Mouse (Mus musculus) thymus, adult 2 months (tissue): Measurements from ENCODE around the gene Ubp1. TPM values are rescaled to one million over a fixed set of nuclear protein-coding genes. Genes with fewer than 3 reads are reported as not detected.
"Not testable (repeated sequence)": the region's sequence is repeated elsewhere in the genome, so short reads cannot be mapped to it uniquely, and the experiment has no call there.

Source experiments
- DNase-seq: peaks from one replicate; pipeline ENCODE4 v3.0.0; 2021
- H3K27ac ChIP-seq: fragments of 200-500 bp; 2 replicates; pipeline ENCODE4 v1.5.1; 2012; ENCODE audit warnings: low read length, control low read depth; ENCODE audit not compliant: control insufficient read depth, insufficient read depth
- H3K27me3 ChIP-seq: fragments of 200-500 bp; 2 replicates; pipeline ENCODE4 v1.6.1; 2012; ENCODE audit warnings: mild to moderate bottlenecking, low read length, moderate library complexity, mixed read lengths; ENCODE audit not compliant: control insufficient read depth, insufficient read depth
- H3K36me3 ChIP-seq: fragments of 200-500 bp; 2 replicates; pipeline ENCODE4 v1.6.1; 2012; ENCODE audit warnings: mild to moderate bottlenecking, low read length, moderate library complexity; ENCODE audit not compliant: control insufficient read depth, insufficient read depth
- H3K4me1 ChIP-seq: fragments of 200-500 bp; replicated peaks from 2 replicates; pipeline ENCODE4 v1.6.1; 2012; ENCODE audit warnings: low read length; ENCODE audit not compliant: control insufficient read depth, insufficient read depth
- H3K4me3 ChIP-seq: fragments of 200-500 bp; 2 replicates; pipeline ENCODE4 v1.5.1; 2012; ENCODE audit warnings: mild to moderate bottlenecking, low read length, control low read depth, moderate library complexity; ENCODE audit not compliant: control insufficient read depth, insufficient read depth
- CTCF ChIP-seq: fragments of 200-500 bp; IDR thresholded peaks from 2 replicates; pipeline ENCODE4 v1.5.1; 2012; ENCODE audit warnings: mild to moderate bottlenecking, control low read depth, low read length, moderate library complexity, borderline replicate concordance; ENCODE audit not compliant: control insufficient read depth, poor library complexity, insufficient read depth; ENCODE audit errors: extremely low read depth
- POLR2A ChIP-seq: fragments of 200-500 bp; IDR thresholded peaks from 2 replicates; pipeline ENCODE4 v1.6.1; 2012; ENCODE audit warnings: mild to moderate bottlenecking, low read length, control low read depth, moderate library complexity; ENCODE audit not compliant: control insufficient read depth, poor library complexity, insufficient read depth; ENCODE audit errors: extremely low read depth
- WGBS: fragments of 180-500 bp; shearing (Covaris S2); methylation state at CpG from one replicate; pipeline ENCODE4 v1.1.7; 2018; 5-methylcytosine and 5-hydroxymethylcytosine counted together
- polyA plus RNA-seq: library from polyadenylated mRNA; depleted of rRNA; stranded (reverse); fragments of >200 nt; gene quantifications from 2 replicates; pipeline ENCODE4 v1.2.3, GENCODE M21; 2012; rRNA removed

The Ubp1 gene
- 101 TPM in 2 replicates for polyA plus RNA-seq

DNA sequence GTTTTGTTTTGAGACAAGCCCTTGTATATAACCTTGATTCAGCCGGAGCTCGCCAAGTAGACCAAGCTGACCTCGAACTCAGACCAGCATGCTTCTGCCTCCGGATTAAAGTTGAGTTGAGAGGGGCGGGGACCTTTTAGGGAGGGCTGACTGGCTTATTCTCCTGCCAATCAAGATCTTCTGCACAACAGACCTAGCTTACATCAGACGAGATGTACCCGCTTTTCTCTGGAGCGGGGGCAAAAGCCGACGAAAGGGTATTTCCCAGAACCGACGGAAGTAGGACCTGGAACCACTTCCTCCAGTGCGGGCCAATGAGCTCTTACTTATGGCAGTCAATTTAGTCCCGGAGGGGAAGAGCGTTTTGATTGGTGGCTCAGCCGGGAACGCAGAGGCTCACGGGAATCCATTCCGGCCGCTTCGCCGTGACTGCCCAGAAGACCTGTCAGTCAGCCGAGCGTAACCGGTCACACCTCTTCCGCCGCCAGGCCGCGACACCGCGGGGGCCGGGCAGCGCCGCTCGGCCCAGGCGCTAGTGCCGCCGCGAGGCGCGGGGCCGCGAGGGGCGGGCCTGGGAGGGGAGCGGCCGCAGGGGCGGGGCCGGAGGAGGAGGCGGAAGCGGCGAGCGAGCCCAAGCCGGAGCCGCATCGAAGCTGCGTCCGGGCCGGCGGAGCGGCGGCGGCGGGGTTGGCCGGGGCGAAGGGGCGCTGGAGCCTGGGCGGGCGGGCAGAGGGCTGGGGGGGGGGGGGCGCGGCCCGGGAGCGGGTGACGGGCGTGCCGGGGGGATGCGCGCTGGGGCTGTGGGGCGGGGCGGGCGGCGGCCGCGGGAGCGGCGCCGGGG lies at the start of gene Ubp1:
Gene Ubp1 (plus strand): TSS at position 401 of the 841 bp plus-strand sequence.
- Histone ChIP-seq H3K27me3 (no peaks in the 10 kb centered on the region), H3K27ac (peak within 1 kb of the TSS; percentile 72), H3K4me3 (peak within 1 kb of the TSS; percentile 98), H3K4me1 (peaks cover 13% of the 10 kb centered on the region), H3K36me3 (no peaks in the 10 kb centered on the region)
- peak; percentile 71; the same call in 1 of the 2 replicates for TF ChIP-seq POLR2A
- TF ChIP-seq CTCF, result peak; percentile 36; the same call in 1 of the 2 replicates
- DNase-seq, result peak; percentile 92
- WGBS, result 1% methylated on average over 68 of the region's 86 CpGs

- no peak for DNase-seq
- TF ChIP-seq POLR2A, result no peak
- no peak for TF ChIP-seq CTCF
- Histone ChIP-seq H3K4me3 (no peak overlapping the region), H3K27me3 (no peaks in the 10 kb centered on the region), H3K4me1 (no peaks in the 10 kb centered on the region), H3K36me3 (peaks cover 9% of the 10 kb centered on the region; the same call in 1 of the 2 replicates), H3K27ac (no peak overlapping the region)
- 96% methylated on average over 3 of the region's 3 CpGs for WGBS
Measured at GRCm38 (mm10) chr9:113894903-113895302, 35.8 kb upstream of the Ubp1 start.

GRCm38 (mm10) chr9:113903136-113903535 lies 27.6 kb upstream of the Ubp1 start:
- DNase-seq, result no peak
- 88% methylated on average over 4 of the region's 4 CpGs for WGBS
- Histone ChIP-seq H3K4me1 (no peaks in the 10 kb centered on the region), H3K36me3 (peaks cover 39% of the 10 kb centered on the region), H3K4me3 (no peak overlapping the region), H3K27ac (no peak overlapping the region), H3K27me3 (no peaks in the 10 kb centered on the region)
- TF ChIP-seq POLR2A (no peak), CTCF (no peak)

- WGBS, result 99% methylated on average over 6 of the region's 6 CpGs
- DNase-seq, H3K27me3 ChIP-seq, H3K4me3 ChIP-seq, H3K27ac ChIP-seq, H3K4me1 ChIP-seq: not testable (repeated sequence)
- peaks cover 43% of the 10 kb centered on the region for H3K36me3 ChIP-seq
Measured at GRCm38 (mm10) chr9:113904315-113904714, 26.4 kb upstream of the Ubp1 start.

- no peak for DNase-seq
- Histone ChIP-seq H3K4me3 (no peak overlapping the region), H3K4me1 (no peaks in the 10 kb centered on the region), H3K27me3 (no peaks in the 10 kb centered on the region), H3K27ac (no peak overlapping the region), H3K36me3 (peaks cover 6% of the 10 kb centered on the region)
- TF ChIP-seq POLR2A, result no peak
- TF ChIP-seq CTCF, result no peak
- WGBS, result 98% methylated on average over 5 of the region's 5 CpGs
Measured at GRCm38 (mm10) chr9:113915789-113916188, 14.9 kb upstream of the Ubp1 start.

DNA sequence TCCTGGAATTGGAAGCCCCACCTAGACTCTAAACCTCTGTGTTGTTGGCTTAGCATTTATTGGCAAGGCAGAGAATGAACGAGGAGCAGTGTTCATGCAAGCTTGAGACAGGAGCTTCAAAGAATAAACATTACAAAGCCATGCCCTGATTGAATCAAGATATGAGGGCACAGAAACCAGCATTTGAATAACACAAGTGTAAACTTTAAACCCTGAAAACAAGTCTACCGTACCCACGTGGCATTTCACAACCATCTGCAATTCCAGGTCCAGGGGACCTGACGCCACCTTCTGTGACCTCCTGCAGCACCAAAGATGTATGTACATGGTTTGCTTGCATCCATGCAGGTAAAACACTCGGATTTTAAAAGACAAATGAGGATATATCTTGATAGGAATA lies 8.1 kb upstream of the Ubp1 start:
- H3K27ac ChIP-seq, result no peak overlapping the region
- DNase-seq, result no peak
- WGBS, result 98% methylated on average over 5 of the region's 5 CpGs
- H3K4me1 ChIP-seq, result no peaks in the 10 kb centered on the region
- H3K4me3 ChIP-seq, result no peak overlapping the region
- peaks cover 3% of the 10 kb centered on the region; the same call in 1 of the 2 replicates for H3K36me3 ChIP-seq
- TF ChIP-seq CTCF (no peak), POLR2A (no peak)
- H3K27me3 ChIP-seq, result no peaks in the 10 kb centered on the region

DNA sequence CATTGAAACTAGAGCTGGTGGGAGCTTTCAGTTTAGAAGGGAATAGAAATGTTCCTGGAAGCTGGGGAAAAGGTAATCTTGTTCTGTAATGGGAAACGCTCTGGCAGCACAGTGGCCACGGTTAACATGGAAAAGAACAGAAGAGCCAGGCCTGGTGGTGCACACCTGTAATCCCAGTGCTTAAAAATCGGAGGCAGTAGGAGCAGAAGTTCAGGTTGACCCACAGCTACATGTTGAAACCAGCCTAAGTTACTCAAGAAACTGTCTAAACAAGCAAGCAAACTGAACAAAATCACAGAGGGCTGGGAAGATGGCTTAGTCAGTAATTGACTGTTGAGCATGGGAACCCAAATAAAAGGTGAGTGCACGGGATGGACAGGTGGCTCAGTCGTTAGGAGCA lies 5.9 kb upstream of the Ubp1 start:
- Histone ChIP-seq H3K27me3 (no peaks in the 10 kb centered on the region), H3K36me3 (0 out of 2 replicates have a peak, but pooled peaks cover 3% of the 10 kb centered on the region), H3K4me1 (no peaks in the 10 kb centered on the region), H3K27ac (no peak overlapping the region), H3K4me3 (no peak overlapping the region)
- WGBS, result 89% methylated on average over 5 of the region's 5 CpGs
- DNase-seq, result no peak
- TF ChIP-seq CTCF (no peak), POLR2A (no peak)
